Mouse (Mus musculus): ENCODE measurements at regions not wholly inside any gene's neighbourhood (a gene's known extent, or its start where the extent isn't known, plus 50 kb on each side); places are given as distances from the start of the nearest gene placed in this dataset.

- no peaks in the 10 kb centered on the region for H3K36me3 ChIP-seq (ENCODE audit: control insufficient read depth, insufficient read depth, low read length)
- no peak for DNase-seq (ENCODE audit: low spot score)
- no peak overlapping the region for H3K9ac ChIP-seq (ENCODE audit: low read depth, low read length)
- H3K4me2 ChIP-seq (ENCODE audit: low read depth, low read length) = no peak overlapping the region
- no peaks in the 10 kb centered on the region for H3K4me1 ChIP-seq (ENCODE audit: control insufficient read depth, insufficient read depth, low read length)
- no peaks in the 10 kb centered on the region for H3K27me3 ChIP-seq (replicated peaks; ENCODE audit: control insufficient read depth, insufficient read depth, low read length)
- H3K27ac ChIP-seq (replicated peaks; ENCODE audit: low read depth, low read length) = no peak overlapping the region
- H3K4me3 ChIP-seq (ENCODE audit: low read depth, low read length) = no peak overlapping the region
- ATAC-seq (ENCODE audit: low read depth) = no peak
- H3K9me3 ChIP-seq (ENCODE audit: control insufficient read depth, low read length) = no peaks in the 10 kb centered on the region
Observed at GRCm38 (mm10) chr16:5787206-5787605, 97.9 kb upstream of the Rbfox1 start.

- no peak overlapping the region for H3K4me3 ChIP-seq (ENCODE audit: low read depth, low read length)
- 83% methylated on average over 19 of the region's 19 CpGs for WGBS
Observed at GRCm38 (mm10) chr16:5766771-5767421, 118.3 kb upstream of the Rbfox1 start.

GRCm38 (mm10) chr16:5765143-5765542 lies 120.0 kb upstream of the Rbfox1 start:
- no peak overlapping the region for H3K4me2 ChIP-seq (ENCODE audit: low read depth, low read length)
- H3K4me1 ChIP-seq (ENCODE audit: control insufficient read depth, insufficient read depth, low read length) = no peaks in the 10 kb centered on the region
- no peak overlapping the region for H3K27ac ChIP-seq (replicated peaks; ENCODE audit: low read depth, low read length)
- ATAC-seq (ENCODE audit: low read depth) (no peak), DNase-seq (ENCODE audit: low spot score) (peak; percentile 82)
- H3K9ac ChIP-seq (ENCODE audit: low read depth, low read length) = no peak overlapping the region
- no peaks in the 10 kb centered on the region for H3K27me3 ChIP-seq (replicated peaks; ENCODE audit: control insufficient read depth, insufficient read depth, low read length)
- no peak overlapping the region for H3K4me3 ChIP-seq (ENCODE audit: low read depth, low read length)
- 18% methylated on average over 4 of the region's 4 CpGs for WGBS
- no peaks in the 10 kb centered on the region for H3K36me3 ChIP-seq (ENCODE audit: control insufficient read depth, insufficient read depth, low read length)
- H3K9me3 ChIP-seq (ENCODE audit: control insufficient read depth, low read length) = no peaks in the 10 kb centered on the region

More at GRCm38 (mm10) chr16:5766771-5767421, 118.3 kb upstream of the Rbfox1 start:
- Histone ChIP-seq H3K9me3 (ENCODE audit: control insufficient read depth, low read length) (no peaks in the 10 kb centered on the region), H3K9ac (ENCODE audit: low read depth, low read length) (no peak overlapping the region), H3K36me3 (ENCODE audit: control insufficient read depth, insufficient read depth, low read length) (no peaks in the 10 kb centered on the region), H3K4me2 (ENCODE audit: low read depth, low read length) (no peak overlapping the region), H3K27me3 (replicated peaks; ENCODE audit: control insufficient read depth, insufficient read depth, low read length) (no peaks in the 10 kb centered on the region), H3K27ac (replicated peaks; ENCODE audit: low read depth, low read length) (no peak overlapping the region), H3K4me1 (ENCODE audit: control insufficient read depth, insufficient read depth, low read length) (no peaks in the 10 kb centered on the region)
- DNase-seq (ENCODE audit: low spot score) (no peak), ATAC-seq (ENCODE audit: low read depth) (no peak)

DNA sequence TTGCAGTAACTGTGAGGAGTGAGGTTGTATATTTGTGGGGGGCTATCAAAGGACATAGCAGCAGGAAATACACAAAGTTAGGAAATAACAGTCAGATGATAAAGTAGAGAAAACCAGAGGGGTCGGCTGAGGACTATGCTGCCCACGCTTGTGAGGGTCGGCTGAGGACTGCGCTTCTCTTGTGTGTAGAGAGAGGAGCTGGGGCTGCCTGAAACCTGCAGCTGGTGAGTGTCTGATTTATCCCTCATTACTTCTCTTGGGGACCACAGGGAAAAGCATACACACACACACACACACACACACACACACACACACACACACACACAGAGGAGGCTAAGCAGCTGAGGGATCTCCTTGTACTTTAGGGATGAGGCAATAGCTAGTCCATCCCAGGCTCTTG lies 124.3 kb upstream of the Rbfox1 start:
- no peak overlapping the region for H3K27ac ChIP-seq (replicated peaks; ENCODE audit: low read depth, low read length)
- DNase-seq (ENCODE audit: low spot score) (no peak), ATAC-seq (ENCODE audit: low read depth) (no peak)
- H3K4me3 ChIP-seq (ENCODE audit: low read depth, low read length) = no peak overlapping the region
- no peaks in the 10 kb centered on the region for H3K4me1 ChIP-seq (ENCODE audit: control insufficient read depth, insufficient read depth, low read length)
- no peaks in the 10 kb centered on the region for H3K36me3 ChIP-seq (ENCODE audit: control insufficient read depth, insufficient read depth, low read length)
- WGBS = 83% methylated on average over 3 of the region's 4 CpGs
- no peak overlapping the region for H3K4me2 ChIP-seq (ENCODE audit: low read depth, low read length)
- no peaks in the 10 kb centered on the region for H3K9me3 ChIP-seq (ENCODE audit: control insufficient read depth, low read length)
- no peaks in the 10 kb centered on the region for H3K27me3 ChIP-seq (replicated peaks; ENCODE audit: control insufficient read depth, insufficient read depth, low read length)
- H3K9ac ChIP-seq (ENCODE audit: low read depth, low read length) = no peak overlapping the region

- Histone ChIP-seq H3K27ac (replicated peaks; ENCODE audit: low read depth, low read length) (no peak overlapping the region), H3K9me3 (ENCODE audit: control insufficient read depth, low read length) (no peaks in the 10 kb centered on the region), H3K9ac (ENCODE audit: low read depth, low read length) (no peak overlapping the region), H3K4me3 (ENCODE audit: low read depth, low read length) (no peak overlapping the region), H3K27me3 (replicated peaks; ENCODE audit: control insufficient read depth, insufficient read depth, low read length) (no peaks in the 10 kb centered on the region), H3K4me2 (ENCODE audit: low read depth, low read length) (no peak overlapping the region), H3K4me1 (ENCODE audit: control insufficient read depth, insufficient read depth, low read length) (no peaks in the 10 kb centered on the region), H3K36me3 (ENCODE audit: control insufficient read depth, insufficient read depth, low read length) (no peaks in the 10 kb centered on the region)
- 78% methylated on average over 2 of the region's 2 CpGs for WGBS
- no peak for DNase-seq (ENCODE audit: low spot score)
- ATAC-seq (ENCODE audit: low read depth) = no peak
Observed at GRCm38 (mm10) chr16:5759021-5759420, 126.1 kb upstream of the Rbfox1 start.

DNA sequence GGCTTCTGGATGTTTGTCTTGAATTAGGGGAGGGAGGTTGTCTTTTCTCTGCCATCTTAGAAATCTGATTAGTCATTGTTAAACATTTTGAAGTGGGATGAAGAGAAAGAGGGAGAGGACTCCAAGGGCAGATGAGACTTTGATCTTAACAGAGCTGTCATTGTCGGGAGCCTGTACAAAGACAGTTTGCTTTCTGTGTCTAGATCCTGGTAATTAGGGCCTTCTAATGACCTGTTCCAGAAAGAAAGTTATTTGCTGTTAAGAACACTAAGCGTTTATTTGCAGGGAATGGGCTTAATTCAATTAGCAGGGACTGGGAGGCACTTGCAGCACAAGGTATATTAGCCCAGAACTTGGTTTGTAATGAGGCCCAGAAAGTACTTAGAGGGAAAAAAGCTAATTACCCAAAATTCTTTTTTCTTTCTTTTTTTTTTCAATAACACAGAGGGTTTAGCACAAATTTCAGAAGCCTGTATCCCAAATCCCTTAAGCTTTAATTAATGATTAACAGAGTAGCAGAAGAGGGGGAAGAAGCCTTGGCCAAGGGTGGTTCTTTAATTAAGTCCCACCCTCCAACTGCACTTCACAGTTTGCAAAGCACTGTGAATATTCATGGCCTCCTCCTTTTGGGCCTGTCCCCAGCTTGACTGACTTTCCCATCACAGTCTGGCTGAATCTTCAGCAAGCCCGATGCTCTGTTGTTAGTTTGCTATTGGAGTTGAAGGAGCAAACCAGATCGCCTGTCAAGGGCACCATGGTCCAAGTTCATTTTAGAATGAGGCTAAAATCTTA lies 142.2 kb upstream of the Rbfox1 start:
- Histone ChIP-seq H3K9ac (ENCODE audit: low read depth, low read length) (no peak overlapping the region), H3K9me3 (ENCODE audit: control insufficient read depth, low read length) (no peaks in the 10 kb centered on the region), H3K4me2 (ENCODE audit: low read depth, low read length) (no peak overlapping the region), H3K27ac (replicated peaks; ENCODE audit: low read depth, low read length) (no peak overlapping the region), H3K27me3 (replicated peaks; ENCODE audit: control insufficient read depth, insufficient read depth, low read length) (no peaks in the 10 kb centered on the region), H3K4me3 (ENCODE audit: low read depth, low read length) (no peak overlapping the region), H3K4me1 (ENCODE audit: control insufficient read depth, insufficient read depth, low read length) (no peaks in the 10 kb centered on the region), H3K36me3 (ENCODE audit: control insufficient read depth, insufficient read depth, low read length) (no peaks in the 10 kb centered on the region)
- WGBS = 57% methylated on average over 4 of the region's 4 CpGs
- DNase-seq (ENCODE audit: low spot score) (no peak), ATAC-seq (ENCODE audit: low read depth) (no peak)

GRCm38 (mm10) chr16:5740776-5741175 lies 144.4 kb upstream of the Rbfox1 start:
- no peak for ATAC-seq (ENCODE audit: low read depth)
- H3K9ac ChIP-seq (ENCODE audit: low read depth, low read length) = no peak overlapping the region
- H3K9me3 ChIP-seq (ENCODE audit: control insufficient read depth, low read length) = no peaks in the 10 kb centered on the region
- no peak overlapping the region for H3K4me2 ChIP-seq (ENCODE audit: low read depth, low read length)
- H3K27ac ChIP-seq (replicated peaks; ENCODE audit: low read depth, low read length) = no peak overlapping the region
- H3K27me3 ChIP-seq (replicated peaks; ENCODE audit: control insufficient read depth, insufficient read depth, low read length) = no peaks in the 10 kb centered on the region
- no peaks in the 10 kb centered on the region for H3K4me1 ChIP-seq (ENCODE audit: control insufficient read depth, insufficient read depth, low read length)
- H3K4me3 ChIP-seq (ENCODE audit: low read depth, low read length) = no peak overlapping the region
- DNase-seq (ENCODE audit: low spot score) = no peak
- WGBS = 64% methylated on average over 7 of the region's 7 CpGs
- no peaks in the 10 kb centered on the region for H3K36me3 ChIP-seq (ENCODE audit: control insufficient read depth, insufficient read depth, low read length)

DNA sequence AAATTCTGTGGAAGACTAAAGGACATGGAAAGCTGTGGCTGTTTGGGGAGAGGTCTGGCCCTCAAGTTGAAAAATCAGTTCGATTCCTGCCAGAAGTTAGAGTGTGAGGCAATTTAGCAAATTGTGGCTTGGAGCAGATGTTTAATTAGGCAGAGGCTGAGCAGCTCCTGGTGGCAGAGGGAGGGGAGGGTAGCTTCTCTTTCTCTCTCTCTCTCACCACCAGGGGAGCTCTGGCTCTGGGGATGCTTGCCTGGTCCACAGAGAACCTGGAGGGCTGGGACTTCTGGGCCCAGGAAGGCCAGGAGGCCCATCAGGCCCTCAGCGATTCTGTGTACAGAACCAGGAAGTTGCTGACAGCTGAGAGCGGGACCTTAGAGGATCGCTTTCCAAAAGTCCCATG lies 151.5 kb upstream of the Rbfox1 start:
- 66% methylated on average over 4 of the region's 4 CpGs for WGBS
- no peaks in the 10 kb centered on the region for H3K9me3 ChIP-seq (ENCODE audit: control insufficient read depth, low read length)
- no peaks in the 10 kb centered on the region for H3K36me3 ChIP-seq (ENCODE audit: control insufficient read depth, insufficient read depth, low read length)
- DNase-seq (ENCODE audit: low spot score) (no peak), ATAC-seq (ENCODE audit: low read depth) (no peak)
- no peak overlapping the region for H3K27ac ChIP-seq (replicated peaks; ENCODE audit: low read depth, low read length)
- H3K4me2 ChIP-seq (ENCODE audit: low read depth, low read length) = no peak overlapping the region
- H3K9ac ChIP-seq (ENCODE audit: low read depth, low read length) = no peak overlapping the region
- H3K27me3 ChIP-seq (replicated peaks; ENCODE audit: control insufficient read depth, insufficient read depth, low read length) = no peaks in the 10 kb centered on the region
- no peaks in the 10 kb centered on the region for H3K4me1 ChIP-seq (ENCODE audit: control insufficient read depth, insufficient read depth, low read length)
- no peak overlapping the region for H3K4me3 ChIP-seq (ENCODE audit: low read depth, low read length)

GRCm38 (mm10) chr16:5722506-5722905 lies 162.6 kb upstream of the Rbfox1 start:
- ATAC-seq (ENCODE audit: low read depth) = no peak

More at GRCm38 (mm10) chr16:5722506-5722905, 162.6 kb upstream of the Rbfox1 start:
- no peaks in the 10 kb centered on the region for H3K9me3 ChIP-seq (ENCODE audit: control insufficient read depth, low read length)
- no peak for DNase-seq (ENCODE audit: low spot score)
- H3K4me3 ChIP-seq (ENCODE audit: low read depth, low read length) = no peak overlapping the region
- H3K9ac ChIP-seq (ENCODE audit: low read depth, low read length) = no peak overlapping the region
- H3K27ac ChIP-seq (replicated peaks; ENCODE audit: low read depth, low read length) = no peak overlapping the region
- H3K4me1 ChIP-seq (ENCODE audit: control insufficient read depth, insufficient read depth, low read length) = no peaks in the 10 kb centered on the region
- no peaks in the 10 kb centered on the region for H3K27me3 ChIP-seq (replicated peaks; ENCODE audit: control insufficient read depth, insufficient read depth, low read length)
- no peaks in the 10 kb centered on the region for H3K36me3 ChIP-seq (ENCODE audit: control insufficient read depth, insufficient read depth, low read length)
- no peak overlapping the region for H3K4me2 ChIP-seq (ENCODE audit: low read depth, low read length)

Data from embryonic facial prominence, embryonic 14.5 days (tissue).